Mouse (Mus musculus) layer of hippocampus, adult 8-10 months (tissue): ENCODE data around the gene Gm21885. TPM values are rescaled to one million over a fixed set of nuclear protein-coding genes. Genes with fewer than 3 reads are reported as not detected.

Experiments
- DNase-seq, 2 experiments: peaks; one replicate each; pipeline ENCODE4 v3.0.0; 2022; ENCODE audit warnings: low spot score in 2 of 2
- total RNA-seq, 4 experiments: library from RNA; stranded (reverse); gene quantifications; 2 replicates each; pipeline ENCODE4 v1.2.4; 2022

Gene Gm21885
- total RNA-seq, 4 experiments from 2014 or later: not detected

DNA sequence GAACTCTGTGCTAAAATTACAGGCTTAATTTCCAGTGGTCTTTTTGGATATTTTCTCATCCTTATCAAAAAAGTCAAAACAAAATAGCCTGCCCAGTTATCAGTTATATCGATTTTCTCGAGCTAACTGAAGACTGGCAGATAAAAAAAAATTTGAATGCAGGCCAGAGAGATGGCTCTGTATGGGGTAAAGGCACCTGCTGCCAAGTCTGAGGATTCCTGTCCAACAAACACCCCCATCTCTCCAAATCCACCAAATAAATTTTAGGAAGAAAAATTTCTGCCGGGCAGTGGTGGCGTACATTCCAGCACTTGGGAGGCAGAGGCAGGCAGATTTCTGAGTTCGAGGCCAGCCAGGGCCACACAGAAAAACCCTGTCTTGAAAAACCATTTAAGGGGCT is 36.4 kb downstream of the Gm21885 start:
- no peak for DNase-seq

DNA sequence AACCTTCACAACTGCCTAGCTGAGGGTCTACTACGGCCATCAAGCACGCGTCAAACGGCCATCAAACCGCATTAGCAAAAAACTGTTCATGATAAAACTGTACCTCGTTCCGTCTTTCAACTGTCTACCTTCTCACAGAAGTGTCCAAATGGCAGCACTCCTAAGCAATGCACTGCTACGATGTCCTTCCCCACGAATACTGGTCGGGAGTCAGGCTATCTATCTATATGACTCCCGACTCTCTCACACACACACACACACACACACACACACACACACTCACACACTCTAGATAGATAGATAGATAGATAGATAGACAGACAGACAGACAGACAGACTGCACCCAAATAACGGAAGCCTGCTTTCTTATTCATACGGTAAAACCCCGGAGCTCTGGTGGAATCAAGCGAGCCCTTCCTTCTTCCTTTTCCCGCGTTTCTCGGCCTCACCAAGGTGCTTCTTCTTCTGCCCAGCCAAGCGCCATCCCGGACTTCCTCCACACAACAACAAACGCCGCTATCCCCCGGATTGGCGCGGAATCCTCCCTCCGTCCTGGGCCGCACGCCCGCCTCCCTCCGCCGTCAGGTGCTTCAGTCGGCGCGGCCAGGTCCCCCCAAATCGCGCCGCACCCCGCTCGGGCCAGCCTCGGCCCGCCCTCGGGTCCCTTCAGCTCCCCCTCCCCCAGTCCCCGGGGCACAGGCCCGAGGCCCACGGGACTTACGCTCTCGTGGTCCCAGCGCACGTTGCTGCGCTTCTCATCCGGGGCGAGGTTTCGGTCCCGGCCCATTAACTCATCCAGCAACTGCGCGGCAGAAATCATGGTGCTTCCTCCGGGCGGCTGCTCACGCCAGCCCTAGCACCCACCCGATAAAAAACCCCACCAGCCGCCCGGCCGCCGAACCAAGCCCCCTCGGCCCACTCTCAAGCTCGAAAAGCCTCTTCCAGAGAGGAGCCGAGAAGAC is 39.6 kb downstream of the Gm21885 start:
- no peak for DNase-seq

DNA sequence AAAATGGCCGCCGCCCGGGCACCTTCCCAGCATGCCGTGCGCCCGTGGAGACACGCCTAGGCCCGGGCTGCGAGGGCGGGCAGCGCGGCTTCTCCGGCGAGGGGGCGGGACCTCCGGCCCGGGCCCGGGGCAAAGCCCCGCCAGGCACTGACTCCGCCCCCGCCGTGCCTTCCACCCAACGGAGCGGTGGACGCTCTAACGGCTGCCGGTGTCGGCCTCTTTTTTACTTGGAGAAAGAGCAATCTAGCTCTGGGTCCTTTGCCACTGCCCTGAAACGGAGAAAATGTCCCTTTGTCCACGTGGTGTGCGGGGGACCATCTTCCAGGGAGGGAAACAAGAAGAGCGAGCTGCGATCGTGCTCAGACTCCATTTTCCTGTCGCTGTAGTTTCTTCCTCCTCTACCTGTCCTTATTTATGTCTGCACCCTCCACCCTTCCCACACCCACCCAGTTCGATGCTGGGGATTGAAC is 40.3 kb downstream of the Gm21885 start, which contains the start of gene Luc7l3:
TSS of gene Luc7l3 (minus strand) at position 58 of the 470 bp plus-strand sequence.
- peak; percentile 85 to 92 for DNase-seq

DNA sequence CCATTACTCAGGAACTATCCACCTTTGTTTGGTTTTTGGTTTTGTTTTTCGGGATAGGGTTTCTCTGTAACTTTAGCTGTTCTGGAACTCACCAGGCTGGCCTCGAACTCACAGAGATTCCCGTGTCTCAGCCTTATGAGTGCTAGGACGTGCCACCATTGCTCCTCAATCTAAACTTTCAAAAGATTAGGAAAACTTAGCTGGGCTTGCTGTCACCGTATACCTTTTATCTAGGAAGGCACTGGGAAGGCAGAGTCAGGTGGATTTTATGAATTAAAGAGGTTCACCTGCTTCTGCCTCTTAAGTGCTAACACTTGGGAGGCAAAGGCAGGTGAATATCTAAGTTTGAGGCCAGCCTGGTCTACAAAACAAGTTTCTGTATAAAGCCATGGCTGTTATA is 41.0 kb downstream of the Gm21885 start:
- DNase-seq: no peak

DNA sequence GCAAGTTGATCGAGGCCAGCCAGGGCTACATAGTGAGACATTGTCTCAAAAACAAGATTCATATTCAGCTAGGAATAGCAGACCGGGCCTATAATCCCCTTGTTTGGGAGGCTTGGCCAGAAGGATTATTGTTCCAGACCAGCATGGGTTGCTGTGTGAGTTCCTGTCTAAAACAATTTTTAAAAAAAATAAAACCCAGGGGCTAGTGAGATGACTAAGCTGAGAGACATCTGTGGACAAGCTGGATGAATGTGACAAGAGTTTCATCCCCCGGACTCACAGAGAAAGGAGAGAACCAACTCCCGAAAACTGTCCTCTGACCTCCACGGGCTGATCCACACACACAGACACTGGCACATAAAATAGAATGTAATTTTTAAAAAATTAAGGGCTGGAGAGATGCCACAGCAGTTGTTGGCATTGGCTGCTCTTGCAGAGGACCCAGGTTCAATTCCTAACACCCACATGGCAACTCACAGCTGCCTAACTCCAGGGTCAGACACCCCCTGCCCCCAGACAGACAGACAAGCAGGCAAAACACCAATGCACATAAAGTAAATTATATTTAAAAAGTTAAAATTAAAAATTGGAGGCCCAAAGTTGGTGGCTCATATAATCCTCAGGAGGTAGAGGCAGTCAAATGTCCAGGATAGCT is 41.7 kb downstream of the Gm21885 start:
- no peak for DNase-seq

DNA sequence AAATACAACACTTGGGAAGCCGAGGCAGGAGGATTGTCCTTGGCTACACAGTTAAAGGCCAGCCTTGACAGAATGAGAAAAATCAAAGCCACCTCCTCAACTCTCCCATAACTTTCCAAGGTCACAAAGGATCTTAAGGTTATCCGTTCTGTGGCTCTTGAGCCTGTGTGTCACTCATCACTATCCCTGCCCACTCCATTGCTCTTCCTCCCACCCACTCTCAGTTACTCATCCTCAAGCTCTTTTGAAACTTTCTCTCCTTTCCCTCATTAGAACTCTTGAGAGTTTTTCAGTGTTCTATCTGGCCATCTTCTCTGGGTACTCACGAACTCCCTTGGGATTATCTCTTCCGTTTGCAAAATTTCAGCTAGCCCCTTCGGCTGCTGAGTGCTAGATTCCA is 42.9 kb downstream of the Gm21885 start:
- no peak for DNase-seq

DNA sequence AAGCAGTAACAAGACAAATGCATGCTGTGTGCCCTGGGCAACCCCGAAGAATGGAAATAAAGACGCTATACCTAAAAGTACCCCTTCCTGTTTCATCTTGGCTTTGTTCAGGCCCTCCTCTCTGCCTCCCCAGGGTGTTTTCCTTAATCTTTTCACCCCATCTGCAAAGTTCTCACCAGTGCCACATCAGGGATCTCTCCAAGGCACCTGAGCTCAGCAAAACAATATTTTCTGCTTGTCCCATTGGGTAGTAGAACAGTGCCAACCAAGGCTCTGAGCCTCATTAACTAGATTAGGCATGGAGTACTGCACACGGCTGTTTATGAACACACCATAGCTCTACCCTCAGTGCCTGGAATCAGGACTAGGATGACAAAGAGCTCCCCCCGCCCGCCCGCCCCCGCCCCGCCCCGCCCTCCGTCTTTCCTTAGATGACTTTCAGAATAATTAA is 45.3 kb downstream of the Gm21885 start:
- no peak for DNase-seq

DNA sequence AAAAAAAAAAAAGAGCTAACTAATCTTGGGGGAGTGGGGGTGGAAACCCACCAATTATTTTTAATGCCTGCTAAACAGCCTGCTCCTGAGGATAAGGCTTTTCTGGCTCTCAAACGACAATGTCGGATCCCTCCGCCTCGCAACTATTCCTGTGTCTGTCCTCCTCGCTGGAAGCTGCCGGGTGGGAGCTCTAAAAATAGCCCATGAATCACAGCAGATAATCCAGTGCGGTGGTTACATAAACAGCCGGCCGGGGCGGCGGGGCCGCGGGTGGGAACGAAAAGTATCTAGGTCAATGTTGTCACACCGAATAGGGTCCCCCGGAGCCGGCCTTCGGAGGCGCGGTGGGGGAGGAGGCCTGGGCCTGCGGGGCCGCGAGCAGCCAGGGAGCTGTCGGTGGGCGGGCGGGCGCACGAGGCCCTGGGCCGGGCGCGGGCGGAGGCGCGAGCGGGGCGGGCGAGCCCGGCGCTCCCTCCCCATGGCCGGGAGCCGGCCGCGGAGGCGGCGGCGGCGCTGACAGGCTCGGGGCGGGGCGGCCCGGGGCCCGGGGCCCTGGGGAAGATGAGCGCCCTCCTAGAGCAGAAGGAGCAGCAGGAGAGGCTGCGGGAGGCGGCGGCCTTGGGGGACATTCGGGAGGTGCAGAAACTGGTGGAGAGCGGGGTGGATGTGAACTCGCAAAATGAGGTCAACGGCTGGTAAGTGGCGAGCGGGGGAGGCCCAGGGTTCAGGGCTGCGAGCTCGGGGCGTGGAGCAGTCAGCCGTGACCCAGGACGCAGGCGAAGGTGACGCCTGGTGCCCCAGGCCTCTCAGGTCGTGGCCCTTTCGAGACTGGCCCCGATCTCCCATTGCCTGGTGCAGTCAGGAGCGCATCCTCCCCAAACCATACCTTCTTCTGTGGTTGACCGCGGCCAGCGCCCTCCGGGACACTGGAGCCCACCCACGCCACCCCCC is 46.3 kb downstream of the Gm21885 start, which contains the start of gene Ankrd40:
TSS of gene Ankrd40 (plus strand) at position 309 of the 951 bp plus-strand sequence.
- peak; percentile 97 to 98 for DNase-seq

DNA sequence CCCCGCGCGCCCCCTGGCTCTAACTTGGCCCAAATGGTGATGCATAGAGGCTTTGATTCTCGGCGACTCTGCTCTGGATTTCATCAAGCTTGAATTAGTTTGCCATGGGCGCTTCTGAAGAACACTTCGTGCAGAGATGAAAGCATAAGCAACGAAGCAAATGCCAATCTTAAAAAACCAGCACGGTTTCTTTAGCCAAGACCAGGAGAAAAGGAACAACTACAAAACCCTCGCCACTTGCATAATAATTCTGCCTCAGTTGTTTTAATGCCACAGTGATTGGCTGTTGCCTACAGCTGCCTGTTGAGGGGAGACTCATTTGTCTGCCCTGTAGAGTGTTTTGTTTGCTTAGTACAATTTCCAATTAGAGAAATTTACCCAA is 47.0 kb downstream of the Gm21885 start:
- peak; percentile 30 to 58 for DNase-seq

DNA sequence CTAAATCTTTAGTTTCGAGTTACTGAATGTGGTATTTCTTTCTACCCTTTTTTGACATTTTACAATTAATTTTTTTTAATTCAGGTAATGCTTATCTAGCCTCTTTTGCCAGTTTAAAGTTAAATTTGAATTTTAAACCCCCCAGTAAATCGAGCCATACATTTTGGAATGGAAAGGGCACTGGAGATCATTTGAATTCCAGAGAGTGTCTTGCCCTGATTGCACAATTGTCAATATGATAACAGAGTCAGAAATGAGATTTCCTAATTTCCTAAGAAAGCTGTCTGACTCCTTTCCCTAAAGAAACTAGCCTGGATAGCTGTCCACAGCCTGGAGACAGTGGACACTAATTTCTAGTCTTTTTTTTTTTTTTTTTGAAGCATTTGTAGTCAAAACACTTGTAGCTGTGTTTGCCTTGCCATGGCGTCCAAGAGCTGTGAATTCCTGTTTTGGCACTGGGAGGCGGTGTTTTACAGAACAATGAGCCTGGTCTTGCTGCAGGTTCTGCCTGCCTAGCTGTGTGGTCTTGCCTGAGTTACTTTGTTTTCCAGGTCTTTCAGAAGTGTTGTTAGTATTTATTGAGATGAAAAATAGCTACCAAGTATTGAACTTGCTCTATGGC is 47.7 kb downstream of the Gm21885 start:
- DNase-seq: peak; percentile 67 to 69

DNA sequence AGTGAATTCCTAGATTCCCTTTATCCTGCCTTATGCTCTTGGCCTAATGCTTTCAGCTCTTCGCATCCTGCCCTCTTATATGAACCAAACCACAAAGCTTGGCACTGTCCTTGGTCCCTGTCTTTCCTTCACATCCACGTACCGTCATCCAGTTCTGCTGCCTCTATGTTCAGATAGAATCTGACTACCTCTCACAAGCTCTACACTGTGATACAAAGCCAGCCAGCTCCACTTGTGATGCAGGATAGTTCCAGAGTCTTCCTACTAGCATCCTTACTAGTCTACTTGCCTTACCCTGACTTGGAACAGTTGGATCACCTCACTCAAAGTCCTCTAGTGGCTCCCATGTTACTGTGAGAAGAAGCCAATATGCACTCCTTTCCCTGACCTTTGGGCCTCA is 48.5 kb downstream of the Gm21885 start:
- DNase-seq: no peak

DNA sequence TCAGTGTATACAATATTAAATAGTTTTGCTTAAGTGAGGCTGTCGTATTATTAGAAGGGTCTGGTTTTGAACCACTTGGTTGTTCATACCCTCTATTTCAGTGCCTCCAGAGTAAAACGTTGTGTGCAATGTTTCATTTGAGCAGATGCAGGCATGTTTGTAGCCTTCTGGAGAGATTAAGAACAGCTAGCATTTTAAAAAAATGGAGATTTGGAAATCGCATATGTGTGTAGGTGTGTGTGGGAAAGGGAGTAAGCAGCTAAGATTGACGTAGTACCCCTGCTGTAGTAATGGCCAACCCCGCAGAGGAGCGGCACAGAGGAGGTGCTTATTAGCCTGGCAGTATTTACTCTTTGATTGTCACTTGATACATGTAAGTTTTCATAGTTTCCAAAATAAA is 51.1 kb downstream of the Gm21885 start:
- peak in 1 of 2 experiments; percentile 34 for DNase-seq

DNA sequence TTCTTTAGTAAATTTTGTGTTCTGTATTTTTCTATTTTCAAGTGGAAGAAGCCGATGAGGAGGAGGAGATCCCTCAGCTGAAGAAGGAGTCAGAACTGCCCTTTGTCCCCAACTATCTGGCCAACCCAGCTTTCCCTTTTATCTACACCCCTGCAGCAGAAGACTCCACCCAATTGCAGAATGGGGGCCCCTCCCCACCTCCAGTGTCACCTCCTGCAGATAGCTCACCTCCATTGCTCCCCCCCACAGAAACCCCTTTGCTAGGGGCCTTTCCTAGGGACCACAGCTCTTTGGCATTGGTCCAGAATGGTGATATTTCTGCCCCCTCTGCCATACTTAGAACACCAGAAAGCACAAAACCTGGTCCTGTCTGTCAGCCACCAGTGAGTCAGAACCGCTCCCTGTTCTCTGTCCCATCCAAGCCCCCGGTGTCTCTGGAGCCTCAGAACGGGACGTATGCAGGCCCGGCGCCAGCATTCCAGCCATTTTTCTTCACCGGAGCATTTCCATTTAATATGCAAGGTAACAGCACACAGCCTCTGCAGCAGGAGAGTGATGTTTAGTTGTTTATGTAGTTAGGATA is 52.8 kb downstream of the Gm21885 start:
- no peak for DNase-seq

Other genes starting within 250 kb of the Gm21885 start
- 10 to 100 TPM; 35.8 to 44.1 (median 39.9) TPM for gene Tob1, start 70.4 kb upstream of the Gm21885 start, total RNA-seq
- gene Wfikkn2, start 35.9 kb upstream of the Gm21885 start, total RNA-seq: 1 to 10 TPM; 1.3 to 2.4 (median 1.9) TPM
- 100 to 1,000 TPM; 101 to 126 (median 109) TPM for gene Luc7l3, start 40.1 kb downstream of the Gm21885 start, total RNA-seq
- gene Ankrd40, start 46.1 kb downstream of the Gm21885 start, total RNA-seq: 100 to 1,000 TPM; 116 to 122 (median 119) TPM
- 1 to 10 TPM; 1.3 to 8.4 (median 3.9) TPM for gene Abcc3, start 111.1 kb downstream of the Gm21885 start, total RNA-seq
- 10 to 100 TPM; 49.3 to 83.1 (median 67.7) TPM for gene Cacna1g, start 192.3 kb downstream of the Gm21885 start, total RNA-seq
- under 1 TPM in 2 of 4 experiments, not detected in 2; 0.43 to 0.64 TPM for gene Spata20, start 204.3 kb downstream of the Gm21885 start, total RNA-seq
- 1 to 10 TPM; 1.9 to 2.7 (median 2.4) TPM for gene Epn3, start 218.1 kb downstream of the Gm21885 start, total RNA-seq
- gene Mycbpap, start 239.9 kb downstream of the Gm21885 start, total RNA-seq: 1 to 10 TPM; 3.1 to 7.6 (median 3.5) TPM